Mouse (Mus musculus) midbrain, embryonic 10.5 days (tissue): ENCODE results near the gene Hmga1b. TPM values are rescaled to one million over a fixed set of nuclear protein-coding genes. Genes with fewer than 3 reads are reported as not detected.
"Not testable (repeated sequence)": the region's sequence is repeated elsewhere in the genome, so short reads cannot be mapped to it uniquely, and the experiment has no call there.

Source experiments
- DNase-seq: peaks from one replicate; pipeline ENCODE4 v3.0.0-alpha.2; 2017; ENCODE audit warnings: low spot score
- H3K27ac ChIP-seq: fragments of 300-500 bp; sonication (generic); replicated peaks from 2 replicates; pipeline ENCODE4 v1.5.1; 2016; ENCODE audit warnings: mild to moderate bottlenecking
- H3K27me3 ChIP-seq: fragments of 300-500 bp; sonication (generic); 2 replicates; pipeline ENCODE4 v1.6.1; 2016; ENCODE audit warnings: low read depth, mild to moderate bottlenecking; ENCODE audit not compliant: poor library complexity, severe bottlenecking
- H3K36me3 ChIP-seq: fragments of 300-500 bp; sonication (generic); 2 replicates; pipeline ENCODE4 v1.6.1; 2016; ENCODE audit warnings: mild to moderate bottlenecking, moderate library complexity
- H3K4me1 ChIP-seq: fragments of 300-500 bp; sonication (generic); 2 replicates; pipeline ENCODE4 v1.6.1; 2016
- H3K4me3 ChIP-seq: fragments of 300-500 bp; sonication (generic); 2 replicates; pipeline ENCODE4 v1.5.1; 2016; ENCODE audit warnings: mild to moderate bottlenecking, moderate library complexity
- H3K9me3 ChIP-seq: fragments of 300-500 bp; sonication (generic); replicated peaks from 2 replicates; pipeline ENCODE4 v1.6.1; 2016; ENCODE audit warnings: mild to moderate bottlenecking
- WGBS: fragments of 180-500 bp; shearing (Covaris S2); methylation state at CpG from one replicate; pipeline ENCODE4 v1.1.7; 2016; 5-methylcytosine and 5-hydroxymethylcytosine counted together
- polyA plus RNA-seq: library from polyadenylated mRNA; unstranded; fragments of >200 nt; fragmentation: Nextera tagmentation; extraction: Ambion mirVana; gene quantifications from 2 replicates; pipeline ENCODE4 v1.2.1, GENCODE M21; 2016

Gene Hmga1b
- polyA plus RNA-seq, 1 experiment from 2014 or later, result 12.9 TPM

DNA sequence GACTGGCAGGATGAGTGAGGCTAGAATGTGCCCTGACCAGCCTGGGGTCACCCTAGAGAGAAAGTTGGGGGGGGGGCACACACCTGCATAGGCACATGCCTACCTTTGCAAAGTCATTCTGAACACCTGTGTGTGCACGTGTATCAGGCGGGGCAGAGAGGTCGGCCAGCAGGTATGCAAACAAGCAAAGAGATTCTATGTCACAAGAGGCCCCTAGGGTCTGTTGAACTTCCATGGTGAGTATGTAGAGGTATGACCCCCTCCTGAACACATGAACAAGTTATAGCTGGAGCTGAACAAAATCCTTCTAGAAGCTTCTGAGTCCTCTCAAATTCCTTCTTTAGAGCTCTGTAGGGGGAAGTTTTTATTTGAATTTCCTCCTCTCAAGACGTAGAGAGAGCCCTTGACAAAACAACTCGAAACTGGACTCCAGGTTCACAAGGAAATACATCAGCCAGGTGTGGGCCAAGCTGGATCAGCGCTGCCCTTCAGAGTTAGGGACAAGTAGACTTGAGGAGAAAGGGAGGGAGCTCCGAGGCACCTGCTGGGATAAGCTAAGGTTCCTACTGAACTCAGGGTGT, 18.4 kb upstream of the Hmga1b start:
- H3K27ac ChIP-seq, result no peak overlapping the region
- H3K4me3 ChIP-seq, result no peak overlapping the region
- H3K36me3 ChIP-seq, result no peaks in the 10 kb centered on the region
- no peaks in the 10 kb centered on the region for H3K4me1 ChIP-seq
- WGBS, result 82% methylated on average over 7 of the region's 7 CpGs
- no peaks in the 10 kb centered on the region for H3K9me3 ChIP-seq
- DNase-seq, result no peak
- no peaks in the 10 kb centered on the region for H3K27me3 ChIP-seq

- Histone ChIP-seq H3K9me3 (no peaks in the 10 kb centered on the region), H3K4me1 (no peaks in the 10 kb centered on the region), H3K27ac (no peak overlapping the region), H3K4me3 (no peak overlapping the region), H3K36me3 (no peaks in the 10 kb centered on the region), H3K27me3 (no peaks in the 10 kb centered on the region)
- DNase-seq, result no peak
- WGBS, result 86% methylated on average over 4 of the region's 4 CpGs
Measured at GRCm38 (mm10) chr11:120747974-120748373, 14.6 kb upstream of the Hmga1b start.

GRCm38 (mm10) chr11:120749430-120749829, 13.2 kb upstream of the Hmga1b start:
- no peak for DNase-seq
- WGBS, result 63% methylated on average over 8 of the region's 8 CpGs
- no peaks in the 10 kb centered on the region for H3K4me1 ChIP-seq
- H3K4me3 ChIP-seq, result no peak overlapping the region
- no peaks in the 10 kb centered on the region for H3K27me3 ChIP-seq
- H3K36me3 ChIP-seq, result no peaks in the 10 kb centered on the region
- no peaks in the 10 kb centered on the region for H3K9me3 ChIP-seq
- no peak overlapping the region for H3K27ac ChIP-seq

DNA sequence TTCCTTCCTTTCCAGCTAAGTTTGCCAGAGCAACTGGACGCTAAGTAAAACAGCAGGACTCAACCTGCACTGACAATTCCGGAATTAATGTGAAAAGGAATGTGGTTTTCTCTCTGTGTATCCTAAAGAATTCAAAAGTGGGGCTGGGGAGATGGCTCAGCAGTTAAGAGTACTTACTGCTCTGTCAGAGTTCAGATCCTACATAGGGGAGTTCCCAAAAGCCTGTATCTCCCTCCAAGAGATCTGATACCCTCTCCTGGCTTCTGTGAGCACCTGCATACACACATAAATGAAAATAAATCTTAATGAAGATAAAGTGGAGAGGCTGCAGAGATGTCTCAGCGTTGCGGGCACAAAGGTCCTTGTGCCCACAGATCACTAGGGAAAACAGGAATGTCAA, 11.0 kb upstream of the Hmga1b start:
- Histone ChIP-seq H3K9me3 (peaks cover 2% of the 10 kb centered on the region; the same call in 1 of the 2 replicates), H3K4me3 (no peak overlapping the region), H3K27me3 (no peaks in the 10 kb centered on the region), H3K4me1 (no peaks in the 10 kb centered on the region), H3K36me3 (no peaks in the 10 kb centered on the region), H3K27ac (no peak overlapping the region)
- WGBS, result 85% methylated on average over 4 of the region's 4 CpGs
- no peak for DNase-seq

- H3K27me3 ChIP-seq, result peaks cover 18% of the 10 kb centered on the region
- H3K27ac ChIP-seq, result no peak overlapping the region
- no peak for DNase-seq
- peaks cover 35% of the 10 kb centered on the region for H3K9me3 ChIP-seq
- no peaks in the 10 kb centered on the region for H3K36me3 ChIP-seq
- WGBS, result 93% methylated on average over 9 of the region's 9 CpGs
- H3K4me3 ChIP-seq, result no peak overlapping the region
- 0 out of 2 replicates have a peak, but pooled peaks cover 6% of the 10 kb centered on the region for H3K4me1 ChIP-seq
Measured at GRCm38 (mm10) chr11:120760236-120760635, 2.4 kb upstream of the Hmga1b start.

GRCm38 (mm10) chr11:120761811-120762671, 553 bp upstream of the Hmga1b start:
- H3K36me3 ChIP-seq, result no peaks in the 10 kb centered on the region
- DNase-seq, result no peak
- H3K9me3 ChIP-seq, result peaks cover 28% of the 10 kb centered on the region
- peaks cover 18% of the 10 kb centered on the region for H3K27me3 ChIP-seq
- no peak overlapping the region for H3K27ac ChIP-seq
- H3K4me3 ChIP-seq, result no peak overlapping the region
- WGBS, result 76% methylated on average over 14 of the region's 14 CpGs
- H3K4me1 ChIP-seq, result 0 out of 2 replicates have a peak, but pooled peaks cover 6% of the 10 kb centered on the region

GRCm38 (mm10) chr11:120763121-120763999, 766 bp downstream of the Hmga1b start:
- H3K27ac ChIP-seq, result not testable (repeated sequence)
- 0 out of 2 replicates have a peak overlapping the region, but pooled peaks have one; percentile 20 for H3K4me3 ChIP-seq

GRCm38 (mm10) chr11:120767023-120767422, 4.4 kb downstream of the Hmga1b start:
- 88% methylated on average over 4 of the region's 7 CpGs for WGBS
- not testable (repeated sequence) for H3K27ac ChIP-seq, H3K4me3 ChIP-seq, DNase-seq, H3K4me1 ChIP-seq, H3K27me3 ChIP-seq, H3K9me3 ChIP-seq, H3K36me3 ChIP-seq

More at GRCm38 (mm10) chr11:120763121-120763999, 766 bp downstream of the Hmga1b start:
- 24% methylated on average over 3 of the region's 23 CpGs for WGBS
- H3K36me3 ChIP-seq, DNase-seq, H3K4me1 ChIP-seq: not testable (repeated sequence)
- Histone ChIP-seq H3K9me3 (peaks cover 16% of the 10 kb centered on the region; the same call in 1 of the 2 replicates), H3K27me3 (peaks cover 18% of the 10 kb centered on the region)

- H3K27me3 ChIP-seq, result no peaks in the 10 kb centered on the region
- no peak for DNase-seq
- H3K9me3 ChIP-seq, result no peaks in the 10 kb centered on the region
- no peaks in the 10 kb centered on the region for H3K4me1 ChIP-seq
- H3K36me3 ChIP-seq, result no peaks in the 10 kb centered on the region
- no peak overlapping the region for H3K4me3 ChIP-seq
- 72% methylated on average over 1 of the region's 1 CpGs for WGBS
- H3K27ac ChIP-seq, result no peak overlapping the region
Measured at GRCm38 (mm10) chr11:120768206-120768605, 5.6 kb downstream of the Hmga1b start.

DNA sequence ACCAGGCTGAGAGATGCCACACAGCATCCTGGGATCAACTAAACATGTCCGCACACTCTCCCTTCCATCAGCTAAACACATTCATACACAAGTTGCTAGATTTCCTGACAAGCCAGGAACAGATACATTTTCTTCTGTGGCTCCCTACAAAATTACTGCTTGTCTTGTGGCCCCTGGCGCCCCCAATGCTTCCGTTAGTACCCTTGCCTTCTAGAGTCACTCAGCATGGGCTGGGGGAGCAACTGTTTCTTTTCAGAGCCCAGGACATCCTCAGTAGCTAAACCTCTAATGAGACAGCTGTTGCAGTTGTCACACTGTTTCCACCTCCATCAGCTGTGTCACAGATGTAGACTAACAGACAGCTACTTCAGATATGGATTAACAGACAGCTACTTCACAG, 10.2 kb downstream of the Hmga1b start:
- Histone ChIP-seq H3K4me3 (no peak overlapping the region), H3K9me3 (no peaks in the 10 kb centered on the region), H3K4me1 (peaks cover 15% of the 10 kb centered on the region), H3K36me3 (no peaks in the 10 kb centered on the region), H3K27me3 (no peaks in the 10 kb centered on the region), H3K27ac (no peak overlapping the region)
- 78% methylated on average over 3 of the region's 3 CpGs for WGBS
- DNase-seq, result no peak

DNA sequence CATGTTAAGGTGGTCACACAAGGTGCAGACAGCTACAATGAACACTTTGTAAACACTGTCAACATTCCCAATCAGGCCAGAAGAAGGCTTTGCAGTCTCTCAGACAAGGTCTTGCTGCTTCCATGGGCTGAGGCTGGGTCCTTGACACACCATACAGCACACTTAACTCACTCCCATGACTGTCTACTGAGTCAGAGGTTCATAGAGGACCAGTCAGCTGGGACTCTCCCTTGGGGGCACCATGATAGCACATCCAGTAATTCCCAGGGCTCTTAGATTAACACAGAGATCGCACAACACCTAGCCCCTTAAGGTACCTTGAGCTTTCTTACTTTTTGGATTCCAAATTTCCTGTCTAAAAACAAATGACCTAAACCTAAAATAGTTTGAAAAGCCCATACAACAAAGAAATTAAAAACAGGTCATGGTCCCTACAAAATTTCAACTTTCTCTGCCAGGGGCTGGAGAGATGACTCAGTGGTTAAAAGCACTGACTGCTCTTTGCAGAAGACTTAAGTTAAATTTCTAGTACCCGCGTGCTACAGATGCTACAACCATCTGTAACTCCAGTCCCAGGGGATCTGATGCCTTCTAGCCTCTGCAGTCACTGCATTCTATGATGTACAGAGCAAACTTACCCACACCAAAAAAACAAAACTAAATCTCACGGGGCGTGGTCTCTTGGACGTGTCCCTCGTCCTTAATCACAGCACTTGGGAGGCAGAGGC, 11.0 kb downstream of the Hmga1b start:
- Histone ChIP-seq H3K4me3 (no peak overlapping the region), H3K27me3 (no peaks in the 10 kb centered on the region), H3K27ac (no peak overlapping the region), H3K9me3 (no peaks in the 10 kb centered on the region), H3K4me1 (peaks cover 15% of the 10 kb centered on the region), H3K36me3 (no peaks in the 10 kb centered on the region)
- WGBS, result 90% methylated on average over 7 of the region's 7 CpGs
- no peak for DNase-seq
